33 mouse cellular contexts compared by ENCODE assay signal in the genomic region with DNA sequence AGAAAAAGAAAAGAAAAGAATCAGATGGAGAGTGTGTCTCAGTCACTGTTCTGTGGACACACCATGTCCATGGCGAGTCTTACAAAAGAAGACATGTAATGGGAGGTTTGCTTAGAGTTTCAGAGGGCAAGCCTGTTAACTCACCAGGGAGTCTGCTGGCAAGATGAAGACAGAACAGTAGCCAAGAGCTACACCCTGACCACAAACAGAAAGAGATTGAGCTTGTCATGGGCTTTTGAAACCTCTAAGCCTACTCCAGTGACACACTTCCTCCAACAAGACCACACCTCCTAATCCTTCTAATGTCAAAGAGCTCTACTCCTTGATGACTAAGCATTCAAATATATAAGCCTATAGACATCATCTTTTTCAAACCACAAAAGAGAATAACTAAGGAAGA. TPM values are rescaled to one million over a fixed set of nuclear protein-coding genes. Genes with fewer than 3 reads are reported as not detected.
DNase-seq lines count a peak whose midpoint lies in the region; ATAC-seq lines count a peak whose summit lies in the region.
"Had no signal": no experiment of that assay in that cellular context is flagged by ENCODE, and none has a peak within 500 bp of the region (broad histone marks: within the 10 kb centered on the region; RNA-seq: fewer than 3 reads in every experiment).

No protein-coding gene starts in this region.

- H3K36me3 ChIP-seq in heart, embryonic 11.5 days (ENCODE audit: control insufficient read depth, insufficient read depth, low read length), result no peaks in the 10 kb centered on the region
- H3K36me3 ChIP-seq: embryonic facial prominence, embryonic 15.5 days had no signal

- no peaks in the 10 kb centered on the region for H3K9me3 ChIP-seq in heart, embryonic 11.5 days (replicated peaks; ENCODE audit: control insufficient read depth, low read length)
- H3K9me3 ChIP-seq: embryonic facial prominence, embryonic 10.5 days; embryonic facial prominence, embryonic 15.5 days; forebrain, embryonic 13.5 days; heart, embryonic 13.5 days; hindbrain, embryonic 10.5 days; hindbrain, embryonic 15.5 days; kidney, embryonic 15.5 days; limb, embryonic 12.5 days; midbrain, embryonic 13.5 days; neural tube, embryonic 13.5 days had no signal

- no peak for ATAC-seq in heart, embryonic 11.5 days (replicated peaks; ENCODE audit: insufficient number of reproducible peaks, low FRiP score, low TSS enrichment)
- ATAC-seq in megakaryocyte, adult 5-6 weeks (ENCODE audit: poor library complexity, severe bottlenecking), result peak; percentile 51
- ATAC-seq: activated CD4-positive, CD25-positive, alpha-beta regulatory T cell, adult 4 months; forebrain, embryonic 13.5 days; inflammation-experienced regulatory T-cells, adult 6 months; liver, postnatal 0 days; midbrain, embryonic 13.5 days had no signal

- peak; percentile 20 to 22 for DNase-seq in heart, postnatal 10 days
- DNase-seq in 416B (ENCODE audit: low read depth) (peak; percentile 59), NIH3T3 (ENCODE audit: low read depth) (peak; percentile 21)
- DNase-seq in urinary bladder, postnatal 36 days (ENCODE audit: low spot score in 2 of 2), result no peak
- no peak for DNase-seq in embryo, embryonic 10.5 days (ENCODE audit: low spot score)
- DNase-seq: cerebellum, adult 2 months; cerebellum, postnatal 14 days; gastrocnemius, postnatal 36 days; heart, postnatal 14 days; kidney, adult 18-20 months; kidney, postnatal 25 days; liver, postnatal 0 days; lung, postnatal 14 days; right cerebral cortex, postnatal 4 days; thymus, adult 18-20 months; thymus, postnatal 36 days had no signal

- no peak overlapping the region for H3K4me3 ChIP-seq in heart, embryonic 11.5 days (ENCODE audit: low read depth, low read length)
- H3K4me3 ChIP-seq: embryonic facial prominence, embryonic 10.5 days; embryonic facial prominence, embryonic 15.5 days; forebrain, embryonic 13.5 days; heart, embryonic 13.5 days; hindbrain, embryonic 10.5 days; hindbrain, embryonic 15.5 days; kidney, embryonic 15.5 days; left cerebral cortex, adult 2 months; limb, embryonic 12.5 days; midbrain, embryonic 13.5 days; neural tube, embryonic 13.5 days had no signal

- intact Hi-C loops in heart, postnatal 10 days (cut with DNase I), result no loop called here

- no peak overlapping the region for H3K27ac ChIP-seq in heart, embryonic 11.5 days (ENCODE audit: low read depth, low read length)
- H3K27ac ChIP-seq: embryonic facial prominence, embryonic 10.5 days; embryonic facial prominence, embryonic 15.5 days; forebrain, embryonic 13.5 days; heart, embryonic 13.5 days; hindbrain, embryonic 10.5 days; hindbrain, embryonic 15.5 days; kidney, embryonic 15.5 days; left cerebral cortex, adult 2 months; limb, embryonic 12.5 days; midbrain, embryonic 13.5 days; neural tube, embryonic 13.5 days; stomach, postnatal 0 days had no signal

- H3K27me3 ChIP-seq in heart, embryonic 11.5 days (ENCODE audit: control insufficient read depth, insufficient read depth, low read length), result no peaks in the 10 kb centered on the region
- H3K27me3 ChIP-seq: embryonic facial prominence, embryonic 15.5 days; forebrain, embryonic 13.5 days; heart, embryonic 13.5 days; hindbrain, embryonic 15.5 days; kidney, embryonic 15.5 days; limb, embryonic 12.5 days; midbrain, embryonic 13.5 days; neural tube, embryonic 13.5 days had no signal

- H3K4me2 ChIP-seq in heart, embryonic 11.5 days, result no peak overlapping the region
- H3K4me2 ChIP-seq: embryonic facial prominence, embryonic 15.5 days; forebrain, embryonic 13.5 days; heart, embryonic 13.5 days; hindbrain, embryonic 15.5 days; kidney, embryonic 15.5 days; limb, embryonic 12.5 days; liver, embryonic 11.5 days; midbrain, embryonic 13.5 days; neural tube, embryonic 13.5 days had no signal

- WGBS in heart, embryonic 11.5 days (ENCODE audit: insufficient replicate concordance), result 94% methylated on average over 1 of the region's 1 CpGs

- H3K9ac ChIP-seq in heart, embryonic 11.5 days (ENCODE audit: low read depth, low read length), result no peak overlapping the region
- H3K9ac ChIP-seq: embryonic facial prominence, embryonic 15.5 days; forebrain, embryonic 13.5 days; heart, embryonic 13.5 days; hindbrain, embryonic 15.5 days; kidney, embryonic 15.5 days; limb, embryonic 12.5 days; liver, postnatal 0 days; midbrain, embryonic 13.5 days; neural tube, embryonic 13.5 days had no signal

- no peaks in the 10 kb centered on the region for H3K4me1 ChIP-seq in heart, embryonic 11.5 days (ENCODE audit: control insufficient read depth, insufficient read depth, low read length)
- H3K4me1 ChIP-seq: embryonic facial prominence, embryonic 10.5 days; embryonic facial prominence, embryonic 15.5 days; forebrain, embryonic 13.5 days; hindbrain, embryonic 10.5 days; hindbrain, embryonic 15.5 days; kidney, embryonic 15.5 days; limb, embryonic 12.5 days; midbrain, embryonic 13.5 days; neural tube, embryonic 13.5 days had no signal

RNA-seq across cellular contexts. Expression of a gene that starts 45.8 kb away (rescaled TPM):
- total RNA-seq in heart, postnatal 10 days (2021), result 10 to 100 TPM in 1 of 2 experiments, 1 to 10 TPM in 1; 8.0 to 15.4 TPM
- polyA plus RNA-seq in heart, embryonic 11.5 days (2014; fragmentation: Nextera tagmentation; extraction: Ambion mirVana), result 3.5 and 3.7 TPM in 2 replicates
- 0.30 TPM in 1 of 2 replicates, not detected in the other for total RNA-seq in megakaryocyte, adult 5-6 weeks (2015)
- total RNA-seq in megakaryocyte, adult 5-6 weeks (2017), result 0.37 TPM in 1 of 2 replicates, not detected in the other

Comparison
In these comparisons a context has a peak if more than half of its experiments do, and no peak if none do; other contexts are left out.
1. DNase-seq: peak in heart, postnatal 10 days (2 of 2), 416B (single experiment) and NIH3T3 (single experiment); none in urinary bladder, postnatal 36 days (0 of 2) and embryo, embryonic 10.5 days (single experiment).
2. RNA of a gene that starts 45.8 kb away (total RNA-seq): 8.0 to 15.4 TPM in heart, postnatal 10 days; 0.30 to 0.37 TPM in megakaryocyte, adult 5-6 weeks; every median in the first group is over 4 times any median in the second.